Mouse (Mus musculus): ENCODE measurements around the gene Tdp2. TPM values are rescaled to one million over a fixed set of nuclear protein-coding genes. Genes with fewer than 3 reads are reported as not detected.
A peak's percentile ranks its signal among the peaks of the same experiment; 100 is the strongest.
"Not testable (repeated sequence)": the region's sequence is repeated elsewhere in the genome, so short reads cannot be mapped to it uniquely, and the experiment has no call there.

Gene Tdp2
- polyA plus RNA-seq, 1 experiment from 2014 or later, result 45.7 TPM

DNA sequence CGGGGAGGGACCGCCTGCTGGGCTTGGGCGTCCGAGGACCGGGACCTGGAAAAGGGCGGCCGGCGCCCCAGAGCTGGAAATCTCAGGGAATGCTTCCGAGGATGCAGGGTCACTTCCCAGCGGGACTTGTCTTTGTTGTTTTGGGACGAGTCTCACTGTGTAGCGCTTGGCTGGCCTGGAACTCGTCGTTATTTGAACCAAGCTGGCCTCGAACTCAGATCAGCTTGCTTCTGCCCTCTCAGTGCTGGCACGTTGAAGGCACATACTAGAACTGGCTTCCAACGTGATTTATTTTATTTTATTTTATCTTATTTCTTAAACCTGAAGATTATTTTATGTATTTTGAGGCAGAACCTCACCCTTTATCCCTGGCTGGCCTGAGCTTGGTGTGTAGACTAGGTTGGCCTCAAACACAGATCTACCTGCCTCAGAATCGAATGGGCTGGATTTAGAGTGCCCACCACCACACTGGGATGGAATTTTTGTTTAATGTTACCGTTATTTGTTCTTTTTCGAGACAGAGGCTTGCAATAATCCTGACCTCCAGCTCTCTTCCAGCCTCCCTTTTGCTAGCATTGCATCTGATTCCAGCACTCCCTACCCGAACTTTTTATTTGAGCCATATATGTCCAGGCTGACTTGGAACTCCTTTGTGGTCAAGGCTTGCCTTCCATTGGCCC lies 792 bp downstream of the Tdp2 start:
- H3K4me2 ChIP-seq (replicated peaks), result peak overlapping the region; percentile 71
- peaks cover 35% of the 10 kb centered on the region for H3K4me1 ChIP-seq (replicated peaks)
- peak; percentile 25; the same call in 1 of the 2 replicates for ATAC-seq
- WGBS, result 5% methylated on average over 21 of the region's 21 CpGs
- H3K27me3 ChIP-seq, result no peaks in the 10 kb centered on the region
- peak overlapping the region; percentile 89 for H3K4me3 ChIP-seq (replicated peaks)
- H3K36me3 ChIP-seq, result 0 out of 2 replicates have a peak, but pooled peaks cover 2% of the 10 kb centered on the region
- peak overlapping the region; percentile 92 for H3K27ac ChIP-seq
- no peaks in the 10 kb centered on the region for H3K9me3 ChIP-seq
- peak overlapping the region; percentile 91 for H3K9ac ChIP-seq (replicated peaks)

- Histone ChIP-seq H3K4me3 (replicated peaks) (peak overlapping the region; percentile 89), H3K4me2 (replicated peaks) (peak overlapping the region; percentile 71), H3K36me3 (0 out of 2 replicates have a peak, but pooled peaks cover 4% of the 10 kb centered on the region), H3K9ac (replicated peaks) (peak overlapping the region; percentile 91), H3K4me1 (replicated peaks) (peaks cover 35% of the 10 kb centered on the region), H3K27me3 (no peaks in the 10 kb centered on the region), H3K9me3 (no peaks in the 10 kb centered on the region), H3K27ac (no peak overlapping the region)
- 68% methylated on average over 2 of the region's 2 CpGs for WGBS
- ATAC-seq, result no peak
Measured at GRCm38 (mm10) chr13:24832811-24833155, 1.3 kb downstream of the Tdp2 start.

DNA sequence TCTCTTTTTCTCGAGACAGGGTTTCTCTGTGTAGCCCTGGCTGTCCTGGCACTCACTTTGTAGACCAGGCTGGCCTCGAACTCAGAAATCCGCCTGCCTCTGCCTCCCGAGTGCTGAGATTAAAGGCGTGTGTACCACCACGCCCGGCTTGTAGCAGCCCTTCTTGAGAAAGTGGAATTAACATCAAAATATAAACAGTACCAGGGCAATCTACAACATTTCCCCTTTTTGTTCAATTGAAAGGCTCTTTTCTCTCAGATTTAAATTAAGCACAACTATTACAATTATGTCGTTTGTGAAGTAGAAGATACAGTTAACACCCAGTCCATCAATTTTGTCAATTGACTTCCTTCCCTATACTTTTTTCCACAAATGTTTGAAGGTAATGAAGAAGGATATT lies 6.3 kb downstream of the Tdp2 start:
- not testable (repeated sequence) for ATAC-seq, H3K27me3 ChIP-seq
- 91% methylated on average over 8 of the region's 8 CpGs for WGBS

GRCm38 (mm10) chr13:24839831-24840230 lies 8.4 kb downstream of the Tdp2 start:
- Histone ChIP-seq H3K27me3 (no peaks in the 10 kb centered on the region), H3K9ac (replicated peaks) (no peak overlapping the region), H3K9me3 (no peaks in the 10 kb centered on the region), H3K4me3 (replicated peaks) (no peak overlapping the region), H3K4me1 (replicated peaks) (peaks cover 8% of the 10 kb centered on the region), H3K36me3 (peaks cover 16% of the 10 kb centered on the region), H3K4me2 (replicated peaks) (no peak overlapping the region), H3K27ac (no peak overlapping the region)
- ATAC-seq, result no peak
- WGBS, result 86% methylated on average over 3 of the region's 3 CpGs

More for the DNA sequence above, 6.3 kb downstream of the Tdp2 start:
- not testable (repeated sequence) for H3K9ac ChIP-seq (replicated peaks); H3K4me3 ChIP-seq (replicated peaks); H3K4me2 ChIP-seq (replicated peaks); H3K27ac ChIP-seq; H3K9me3 ChIP-seq
- Histone ChIP-seq H3K36me3 (peaks cover 16% of the 10 kb centered on the region), H3K4me1 (replicated peaks) (peaks cover 22% of the 10 kb centered on the region)

DNA sequence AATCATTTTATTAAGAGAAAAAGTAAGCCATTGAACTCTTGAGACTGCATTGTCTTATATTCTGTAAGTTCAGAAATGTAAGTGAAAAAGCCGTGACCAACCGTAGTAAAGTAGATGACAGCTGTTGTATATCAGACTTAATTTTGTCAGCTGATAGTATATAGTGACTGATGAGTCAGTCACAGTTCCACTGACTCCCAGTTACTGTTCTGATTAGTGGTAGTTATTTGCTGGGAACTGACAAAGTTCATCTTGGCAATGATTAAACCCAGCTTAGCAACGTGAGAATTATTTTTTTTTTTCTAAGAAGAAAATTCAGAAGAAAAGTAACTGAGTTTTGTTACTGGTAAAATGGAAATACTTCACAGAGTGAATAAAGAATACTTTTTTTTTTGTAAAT lies 10.2 kb downstream of the Tdp2 start:
- Histone ChIP-seq H3K27ac (no peak overlapping the region), H3K27me3 (no peaks in the 10 kb centered on the region), H3K9me3 (no peaks in the 10 kb centered on the region), H3K4me1 (replicated peaks) (peaks cover 18% of the 10 kb centered on the region), H3K4me2 (replicated peaks) (no peak overlapping the region), H3K4me3 (replicated peaks) (no peak overlapping the region), H3K9ac (replicated peaks) (no peak overlapping the region), H3K36me3 (peaks cover 16% of the 10 kb centered on the region)
- WGBS, result 97% methylated on average over 3 of the region's 3 CpGs
- no peak for ATAC-seq

DNA sequence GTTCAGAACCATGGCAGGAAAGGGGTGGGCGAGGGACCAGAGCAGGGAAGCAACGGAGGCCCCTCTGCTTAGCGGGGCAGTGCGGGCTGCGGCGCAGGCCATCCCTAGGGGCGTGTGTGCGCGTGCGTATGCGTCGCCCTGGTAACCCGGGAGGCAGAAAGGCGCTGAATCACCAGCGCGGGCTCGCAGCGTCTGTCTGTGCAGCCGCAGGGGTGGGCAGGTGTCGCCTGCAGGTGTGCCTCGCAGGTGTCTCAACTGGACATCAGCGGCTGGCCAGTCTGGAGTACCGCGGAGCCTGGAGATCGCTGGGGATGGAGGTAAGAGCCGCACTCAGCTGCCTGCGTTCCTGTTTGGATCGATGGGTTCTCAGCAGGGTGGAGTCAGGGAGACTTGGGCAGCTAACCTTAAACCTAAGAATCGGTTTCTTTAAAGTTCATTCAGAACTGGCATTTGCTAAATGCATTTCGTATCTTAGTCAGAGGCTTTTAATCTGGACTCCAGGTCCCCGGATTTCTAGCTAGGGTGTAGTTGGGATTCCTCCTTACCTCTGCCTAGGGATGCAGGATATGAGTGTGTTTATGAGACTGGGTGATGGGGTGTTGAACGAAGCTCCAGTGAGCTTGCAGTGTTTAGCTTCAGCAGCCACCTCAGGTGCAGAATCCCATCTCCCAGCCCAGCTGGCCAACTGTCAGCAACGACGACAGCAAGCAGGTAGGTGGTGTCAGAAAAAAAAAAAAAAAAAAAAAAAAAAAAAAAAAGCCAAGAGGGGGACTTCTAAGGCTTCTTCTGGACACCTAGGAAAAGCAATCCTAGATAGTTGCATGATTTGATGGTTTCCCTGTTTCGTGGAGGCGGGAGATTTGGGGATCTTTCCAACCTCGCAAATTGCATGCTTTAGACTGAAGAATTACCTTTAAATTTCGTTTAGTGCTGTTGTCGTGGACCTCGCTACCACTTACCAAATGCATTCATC lies 13.8 kb downstream of the Tdp2 start, which contains the start of gene D130043K22Rik:
Gene D130043K22Rik (plus strand): TSS at position 153 of the 973 bp plus-strand sequence.
- Histone ChIP-seq H3K4me2 (replicated peaks) (peak within 1 kb of the TSS; percentile 86), H3K36me3 (peaks cover 5% of the 10 kb centered on the region; the same call in 1 of the 2 replicates), H3K27me3 (no peaks in the 10 kb centered on the region), H3K4me1 (replicated peaks) (peaks cover 18% of the 10 kb centered on the region), H3K9me3 (no peaks in the 10 kb centered on the region), H3K27ac (peak within 1 kb of the TSS; percentile 44; the same call in 1 of the 2 replicates), H3K4me3 (replicated peaks) (peak within 1 kb of the TSS; percentile 59), H3K9ac (replicated peaks) (peak within 1 kb of the TSS; percentile 67)
- 9% methylated on average over 40 of the region's 40 CpGs for WGBS
- ATAC-seq, result peak; percentile 98

- WGBS, result 90% methylated on average over 4 of the region's 4 CpGs
- Histone ChIP-seq H3K4me1 (replicated peaks) (peaks cover 18% of the 10 kb centered on the region), H3K36me3 (no peaks in the 10 kb centered on the region), H3K9me3 (no peaks in the 10 kb centered on the region), H3K27ac (no peak overlapping the region), H3K9ac (replicated peaks) (no peak overlapping the region), H3K27me3 (no peaks in the 10 kb centered on the region), H3K4me2 (replicated peaks) (no peak overlapping the region), H3K4me3 (replicated peaks) (no peak overlapping the region)
- no peak for ATAC-seq
Measured at GRCm38 (mm10) chr13:24849318-24849717, 17.8 kb downstream of the Tdp2 start.

GRCm38 (mm10) chr13:24851989-24852388 lies 20.5 kb downstream of the Tdp2 start:
- Histone ChIP-seq H3K27me3 (no peaks in the 10 kb centered on the region), H3K4me2 (replicated peaks) (no peak overlapping the region), H3K36me3 (no peaks in the 10 kb centered on the region), H3K4me3 (replicated peaks) (no peak overlapping the region), H3K4me1 (replicated peaks) (no peaks in the 10 kb centered on the region), H3K9me3 (no peaks in the 10 kb centered on the region), H3K9ac (replicated peaks) (no peak overlapping the region), H3K27ac (no peak overlapping the region)
- no peak for ATAC-seq
- WGBS, result 91% methylated on average over 2 of the region's 2 CpGs

GRCm38 (mm10) chr13:24852570-24852969 lies 21.1 kb downstream of the Tdp2 start:
- Histone ChIP-seq H3K4me1 (replicated peaks) (no peaks in the 10 kb centered on the region), H3K9ac (replicated peaks) (no peak overlapping the region), H3K4me2 (replicated peaks) (no peak overlapping the region), H3K27me3 (no peaks in the 10 kb centered on the region), H3K4me3 (replicated peaks) (no peak overlapping the region), H3K9me3 (no peaks in the 10 kb centered on the region), H3K27ac (no peak overlapping the region), H3K36me3 (0 out of 2 replicates have a peak, but pooled peaks cover 2% of the 10 kb centered on the region)
- 79% methylated on average over 3 of the region's 3 CpGs for WGBS
- ATAC-seq, result no peak

- Histone ChIP-seq H3K27me3 (no peaks in the 10 kb centered on the region), H3K4me1 (replicated peaks) (no peaks in the 10 kb centered on the region), H3K36me3 (0 out of 2 replicates have a peak, but pooled peaks cover 6% of the 10 kb centered on the region), H3K4me2 (replicated peaks) (no peak overlapping the region), H3K4me3 (replicated peaks) (no peak overlapping the region), H3K9ac (replicated peaks) (no peak overlapping the region), H3K9me3 (no peaks in the 10 kb centered on the region), H3K27ac (no peak overlapping the region)
- ATAC-seq, result no peak
Measured at GRCm38 (mm10) chr13:24859115-24859514, 27.6 kb downstream of the Tdp2 start.

DNA sequence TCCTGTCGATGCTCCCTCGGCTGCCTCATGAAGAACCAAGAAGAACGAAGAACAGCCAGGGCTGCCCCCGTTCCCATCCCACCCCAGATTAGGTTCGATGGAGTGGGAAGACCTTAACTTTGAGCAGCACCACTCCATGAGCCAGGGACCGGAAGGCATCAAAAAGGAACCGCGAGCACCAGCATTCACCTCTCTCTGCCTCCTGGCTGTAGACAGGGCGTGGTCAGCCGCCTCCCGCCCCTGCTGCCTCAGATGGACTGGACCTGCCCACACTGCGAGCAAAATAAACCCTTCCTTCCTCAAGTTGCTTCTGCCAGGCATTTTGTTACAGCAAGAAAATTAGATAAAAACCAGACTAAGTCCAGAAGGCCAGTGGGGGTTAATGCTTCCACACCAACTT lies 29.6 kb downstream of the Tdp2 start:
- WGBS, result 84% methylated on average over 12 of the region's 12 CpGs
- no peaks in the 10 kb centered on the region for H3K4me1 ChIP-seq (replicated peaks)
- H3K4me3 ChIP-seq (replicated peaks), result no peak overlapping the region
- ATAC-seq, result no peak
- H3K4me2 ChIP-seq (replicated peaks), result no peak overlapping the region
- H3K27ac ChIP-seq, result no peak overlapping the region
- H3K9ac ChIP-seq (replicated peaks), result no peak overlapping the region
- 0 out of 2 replicates have a peak, but pooled peaks cover 6% of the 10 kb centered on the region for H3K36me3 ChIP-seq
- no peaks in the 10 kb centered on the region for H3K9me3 ChIP-seq
- H3K27me3 ChIP-seq, result no peaks in the 10 kb centered on the region

DNA sequence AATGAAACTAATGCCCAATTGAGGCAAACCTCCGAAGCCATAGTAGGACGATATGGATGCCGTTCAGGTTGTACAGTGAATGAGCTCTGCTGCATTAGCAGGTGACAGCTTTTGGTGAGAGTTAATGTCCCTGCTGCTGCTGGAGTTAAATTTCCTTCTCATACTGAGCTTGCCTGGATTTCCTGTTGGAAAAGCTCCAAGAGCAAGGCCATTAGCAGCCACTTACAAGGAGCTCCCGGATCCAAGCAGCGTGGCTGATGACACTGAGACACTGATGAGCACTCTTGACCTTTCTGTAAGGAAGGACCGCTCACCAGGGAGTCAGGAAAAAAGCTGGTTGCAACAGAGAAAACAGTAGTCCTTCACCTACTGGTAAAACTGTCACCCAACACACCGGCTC lies 30.5 kb downstream of the Tdp2 start:
- H3K27ac ChIP-seq, result no peak overlapping the region
- no peak overlapping the region for H3K9ac ChIP-seq (replicated peaks)
- no peak for ATAC-seq
- WGBS, result 84% methylated on average over 7 of the region's 7 CpGs
- H3K36me3 ChIP-seq, result 0 out of 2 replicates have a peak, but pooled peaks cover 6% of the 10 kb centered on the region
- H3K4me3 ChIP-seq (replicated peaks), result no peak overlapping the region
- H3K9me3 ChIP-seq, result no peaks in the 10 kb centered on the region
- no peak overlapping the region for H3K4me2 ChIP-seq (replicated peaks)
- H3K4me1 ChIP-seq (replicated peaks), result no peaks in the 10 kb centered on the region
- H3K27me3 ChIP-seq, result no peaks in the 10 kb centered on the region
